Mouse (Mus musculus) yolk sac, embryonic 10.5 days (tissue): Measurements from ENCODE around the gene Tpte.
A peak's percentile ranks its signal among the peaks of the same experiment; 100 is the strongest.
"Not testable (repeated sequence)": the region's sequence is repeated elsewhere in the genome, so short reads cannot be mapped to it uniquely, and the experiment has no call there.

Experiments
- DNase-seq: peaks from one replicate; pipeline ENCODE4 v3.0.0-alpha.2; 2017; ENCODE audit warnings: low spot score

The Tpte gene

GRCm38 (mm10) chr8:22282999-22283491, at the start of gene Tpte:
TSS of gene Tpte (plus strand) at chr8:22283441.
- no peak for DNase-seq

GRCm38 (mm10) chr8:22242986-22243385, 40.3 kb upstream of the Tpte start:
- no peak for DNase-seq

- DNase-seq: no peak
Measured at GRCm38 (mm10) chr8:22245663-22246062, 37.6 kb upstream of the Tpte start.

DNA sequence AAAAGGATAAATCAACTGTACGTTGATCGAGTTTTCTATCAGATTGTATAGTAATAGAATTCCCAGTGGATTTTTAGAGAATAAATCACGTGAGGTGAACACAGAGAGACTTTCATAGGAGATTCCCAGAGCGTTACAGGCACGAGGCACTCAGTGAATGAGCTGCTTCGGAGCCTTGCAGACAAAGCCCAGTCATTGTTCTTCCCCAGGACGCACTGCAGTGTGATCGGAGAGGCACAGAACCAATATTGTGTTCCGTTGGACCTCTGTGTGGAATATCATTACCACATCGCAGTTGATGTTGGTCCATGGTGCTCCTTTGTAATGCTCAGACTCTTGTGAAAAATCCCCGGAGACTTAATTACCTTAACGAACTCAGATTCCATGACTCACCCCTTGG, 35.3 kb upstream of the Tpte start:
- DNase-seq: no peak

- no peak for DNase-seq
Measured at GRCm38 (mm10) chr8:22249080-22249479, 34.2 kb upstream of the Tpte start.

- no peak for DNase-seq
Measured at GRCm38 (mm10) chr8:22258946-22259450, 24.2 kb upstream of the Tpte start.

DNA sequence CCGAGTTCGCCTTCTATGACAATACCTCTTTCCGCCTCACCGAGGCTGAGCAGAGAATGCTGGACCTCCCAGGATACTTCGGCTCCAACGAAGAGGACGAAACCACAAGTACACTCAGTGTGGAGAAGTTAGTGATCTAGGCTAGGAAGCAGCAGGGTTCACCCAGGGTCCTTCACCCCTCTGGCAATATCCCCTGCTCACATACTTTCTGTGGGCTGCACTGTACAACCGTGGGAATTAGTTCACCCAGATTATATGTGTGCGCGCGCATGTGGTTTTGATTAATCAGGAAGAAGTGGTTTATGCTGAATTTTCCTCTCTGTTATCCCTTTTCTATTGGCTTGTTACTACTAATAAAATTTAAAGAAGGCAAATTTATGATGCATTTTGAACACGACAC, 23.7 kb upstream of the Tpte start:
- DNase-seq: no peak

- DNase-seq: no peak
Measured at GRCm38 (mm10) chr8:22260091-22260722, 23.0 kb upstream of the Tpte start.

- DNase-seq: no peak
Measured at GRCm38 (mm10) chr8:22262267-22262666, 21.0 kb upstream of the Tpte start.

GRCm38 (mm10) chr8:22264292-22264691, 18.9 kb upstream of the Tpte start:
- DNase-seq: no peak

- DNase-seq: no peak
Measured at GRCm38 (mm10) chr8:22264787-22265186, 18.5 kb upstream of the Tpte start.

DNA sequence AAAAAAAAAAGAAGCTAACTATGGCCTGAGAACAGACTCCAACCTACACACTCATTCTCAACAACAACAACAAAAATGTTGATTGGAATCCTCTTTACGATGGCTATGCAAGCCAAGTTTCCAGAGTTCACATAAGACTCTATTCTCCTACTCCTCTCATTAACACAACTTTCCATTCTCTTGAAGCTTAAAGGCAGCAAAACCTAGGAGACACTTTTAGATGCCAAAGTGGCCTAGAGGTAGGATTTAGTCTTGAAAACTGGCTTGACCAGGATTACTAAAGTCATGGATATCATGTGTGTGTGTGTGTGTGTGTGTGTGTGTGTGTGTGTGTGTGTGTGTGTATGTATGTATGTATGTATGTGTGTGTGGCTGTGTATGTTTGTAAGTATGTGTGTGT, 18.0 kb upstream of the Tpte start:
- DNase-seq: no peak

- no peak for DNase-seq
Measured at GRCm38 (mm10) chr8:22266809-22267208, 16.4 kb upstream of the Tpte start.

GRCm38 (mm10) chr8:22273142-22273541, 10.1 kb upstream of the Tpte start:
- DNase-seq: no peak

DNA sequence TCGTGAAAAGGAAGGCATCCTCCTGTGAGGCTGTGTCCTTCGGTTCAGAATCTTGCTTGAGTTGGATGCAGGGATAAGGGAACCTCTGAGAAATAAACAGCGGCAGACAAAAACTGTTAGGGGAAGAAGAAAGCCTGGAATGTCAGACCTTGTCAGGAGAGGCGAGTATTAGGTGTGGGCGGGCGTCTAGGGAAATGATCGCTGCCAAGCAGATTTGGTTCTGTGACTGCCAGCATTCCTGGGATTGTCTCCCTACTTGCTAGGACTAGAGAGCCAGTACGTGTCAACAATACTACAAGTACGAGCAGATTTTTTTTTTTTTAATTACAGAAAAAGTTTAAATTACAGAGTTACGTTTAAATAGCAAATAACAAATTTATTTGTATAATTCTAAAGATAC, 8.6 kb upstream of the Tpte start:
- no peak for DNase-seq

DNA sequence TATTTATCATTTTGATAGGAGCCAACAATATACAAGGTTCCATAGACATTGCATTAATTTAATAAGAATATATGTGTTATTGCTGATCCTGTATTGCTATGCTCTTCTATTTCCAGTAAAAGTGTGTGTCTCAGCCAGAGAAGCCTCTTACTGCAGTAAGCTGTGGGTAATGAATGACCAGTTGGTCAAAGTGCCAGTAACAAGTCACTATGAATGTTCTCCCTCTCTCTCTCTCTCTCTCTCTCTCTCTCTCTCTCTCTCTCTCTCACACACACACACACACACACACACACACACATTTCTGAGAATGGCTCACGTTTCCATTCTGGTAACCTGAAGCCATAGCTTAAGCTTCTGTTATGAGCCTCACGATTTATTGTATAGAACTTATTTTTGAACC, 19.1 kb downstream of the Tpte start:
- DNase-seq: no peak

GRCm38 (mm10) chr8:22302896-22303306, 19.7 kb downstream of the Tpte start:
- DNase-seq: no peak

- not testable (repeated sequence) for DNase-seq
Measured at GRCm38 (mm10) chr8:22304045-22304444, 20.8 kb downstream of the Tpte start.

- DNase-seq: peak; percentile 62
Measured at GRCm38 (mm10) chr8:22306999-22307398, 23.8 kb downstream of the Tpte start.

DNA sequence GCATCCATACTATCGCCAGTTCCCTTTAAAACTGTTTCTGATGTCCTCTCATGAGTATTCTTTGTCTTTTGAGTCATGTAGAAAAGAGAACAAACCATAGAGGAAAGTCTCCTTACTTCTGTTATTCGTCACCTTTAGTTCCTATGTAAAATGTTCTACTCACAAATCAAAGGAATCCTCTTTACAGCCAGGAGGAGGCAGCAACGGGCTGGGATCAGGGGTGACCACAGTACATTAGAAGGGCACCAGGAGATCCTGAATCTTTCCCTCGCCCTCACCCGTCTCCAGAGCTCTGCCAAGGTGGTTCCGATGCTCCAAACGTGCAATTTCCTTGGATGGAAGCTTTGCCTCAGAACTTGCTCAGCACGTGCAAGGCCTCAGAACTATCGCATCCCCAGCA, 28.2 kb downstream of the Tpte start:
- DNase-seq: no peak

- no peak for DNase-seq
Measured at GRCm38 (mm10) chr8:22335426-22335825, 52.2 kb downstream of the Tpte start.

DNA sequence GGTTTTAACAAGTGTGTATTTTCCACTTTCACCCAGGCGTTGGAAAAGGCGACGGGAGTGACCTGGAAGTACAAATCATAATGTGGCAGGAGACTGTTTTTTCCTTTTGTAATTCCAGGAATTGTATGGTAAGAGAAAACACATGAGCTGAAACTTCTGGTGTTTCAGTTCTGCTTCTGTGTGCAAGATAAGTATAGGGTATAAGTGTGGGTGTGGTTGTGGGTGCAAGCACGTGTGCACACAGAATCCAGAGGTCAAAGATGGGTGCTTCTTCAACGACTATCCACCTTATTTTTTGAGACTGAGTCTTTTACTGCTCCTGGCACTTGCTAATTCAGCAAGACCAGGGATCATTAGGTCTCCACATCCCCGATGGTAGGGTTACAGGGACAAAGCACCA, 76.1 kb downstream of the Tpte start:
- no peak for DNase-seq

GRCm38 (mm10) chr8:22359882-22360281, 76.6 kb downstream of the Tpte start:
- DNase-seq: no peak

DNA sequence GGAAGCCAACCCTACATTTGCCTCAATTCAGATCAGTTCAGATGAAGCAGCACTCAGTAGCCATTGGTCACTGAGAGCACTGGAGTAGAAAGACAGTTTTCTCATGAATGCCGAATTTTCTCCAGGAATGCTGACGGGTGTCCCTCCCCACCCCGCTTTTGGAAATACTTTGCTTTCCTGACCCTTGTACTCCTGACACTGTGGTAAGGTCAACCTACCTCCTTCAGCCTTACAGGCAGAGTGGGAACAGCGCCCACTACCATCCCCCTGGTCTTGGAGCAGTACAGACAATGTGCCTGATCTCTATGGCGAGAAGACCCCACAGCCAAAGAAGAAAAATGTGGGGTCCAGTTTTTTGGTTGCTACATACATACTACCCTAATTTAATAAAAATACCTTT, 93.1 kb downstream of the Tpte start:
- no peak for DNase-seq
